Mouse (Mus musculus) hindbrain, postnatal 0 days (tissue): ENCODE data around the gene Ctsc. TPM values are rescaled to one million over a fixed set of nuclear protein-coding genes. Genes with fewer than 3 reads are reported as not detected.
"Not testable (repeated sequence)": the region's sequence is repeated elsewhere in the genome, so short reads cannot be mapped to it uniquely, and the experiment has no call there.

Experiments
- ATAC-seq: fragments of 200-750 bp; cut with Nextera tagmentation; 2 replicates; pipeline ENCODE4 v1.8.0; 2017; ENCODE audit warnings: mild to moderate bottlenecking, moderate TSS enrichment, moderate library complexity
- DNase-seq: peaks from one replicate; pipeline ENCODE4 v3.0.0-alpha.2; 2015; ENCODE audit warnings: low spot score
- H3K27ac ChIP-seq: fragments of 300-500 bp; sonication (generic); 2 replicates; pipeline ENCODE4 v1.5.1; 2014; ENCODE audit warnings: mild to moderate bottlenecking
- H3K27me3 ChIP-seq: fragments of 300-500 bp; sonication (generic); 2 replicates; pipeline ENCODE4 v1.6.1; 2014; ENCODE audit warnings: low read length, mixed read lengths; ENCODE audit not compliant: insufficient read depth
- H3K36me3 ChIP-seq: fragments of 300-500 bp; sonication (generic); 2 replicates; pipeline ENCODE4 v1.6.1; 2014; ENCODE audit warnings: low read length, mixed read lengths; ENCODE audit not compliant: insufficient read depth
- H3K4me1 ChIP-seq: fragments of 300-500 bp; sonication (generic); 2 replicates; pipeline ENCODE4 v1.6.1; 2014; ENCODE audit warnings: antibody characterized with exemption, low read length, mixed read lengths; ENCODE audit not compliant: insufficient read depth
- H3K4me2 ChIP-seq: fragments of 300-500 bp; sonication (generic); 2 replicates; pipeline ENCODE4 v1.6.1; 2014; ENCODE audit warnings: low read depth, mild to moderate bottlenecking, low read length, moderate library complexity, mixed read lengths
- H3K4me3 ChIP-seq: fragments of 300-500 bp; sonication (generic); 2 replicates; pipeline ENCODE4 v1.5.1; 2014; ENCODE audit warnings: low read length
- H3K9ac ChIP-seq: fragments of 300-500 bp; sonication (generic); replicated peaks from 2 replicates; pipeline ENCODE4 v1.6.1; 2014; ENCODE audit warnings: mild to moderate bottlenecking, low read length, moderate library complexity, mixed read lengths
- H3K9me3 ChIP-seq: fragments of 300-500 bp; sonication (generic); 2 replicates; pipeline ENCODE4 v1.6.1; 2016; ENCODE audit warnings: low read length, mixed read lengths
- CTCF ChIP-seq: IDR thresholded peaks from 2 replicates; pipeline ENCODE4 v1.5.1; 2016; ENCODE audit warnings: antibody characterized with exemption, control low read depth, low read depth
- WGBS: fragments of 180-500 bp; shearing (Covaris S2); extraction: QIAGEN DNeasy Blood & Tissue Kit; methylation state at CpG from one replicate; pipeline ENCODE4 v1.1.7; 2014; 5-methylcytosine and 5-hydroxymethylcytosine counted together
- polyA plus RNA-seq: library from polyadenylated mRNA; unstranded; fragments of >200 nt; fragmentation: Nextera tagmentation; extraction: Ambion mirVana; gene quantifications from 2 replicates; pipeline ENCODE4 v1.2.1, GENCODE M21; 2015
- total RNA-seq: library from RNA; depleted of rRNA; stranded (reverse); fragments of >200 nt; gene quantifications from 2 replicates; pipeline ENCODE4 v1.2.3, GENCODE M21; 2014; rRNA removed

Gene Ctsc
- total RNA-seq: 9.6 and 20.5 TPM in 2 replicates
- 21.2 and 23.8 TPM in 2 replicates for polyA plus RNA-seq

GRCm38 (mm10) chr7:88277858-88278627 lies at the start of gene Ctsc:
Ctsc (plus strand) TSS chr7:88278085.
- Histone ChIP-seq H3K9ac (peak within 1 kb of the TSS; percentile 41), H3K4me1 (no peaks in the 10 kb centered on the region), H3K27ac (0 out of 2 replicates have a peak within 1 kb of the TSS, but pooled peaks have one; percentile 51), H3K27me3 (no peaks in the 10 kb centered on the region), H3K4me2 (peak within 1 kb of the TSS; percentile 96), H3K4me3 (peak within 1 kb of the TSS; percentile 47), H3K36me3 (no peaks in the 10 kb centered on the region), H3K9me3 (no peaks in the 10 kb centered on the region)
- peak; percentile 68 for DNase-seq
- ATAC-seq: peak; percentile 94
- 2% methylated on average over 34 of the region's 34 CpGs for WGBS
- TF ChIP-seq CTCF: peak; percentile 36

- Histone ChIP-seq H3K4me1 (no peaks in the 10 kb centered on the region), H3K9me3 (no peaks in the 10 kb centered on the region)
- 56% methylated on average over 2 of the region's 2 CpGs for WGBS
These were observed 48.8 kb upstream of the Ctsc start for GRCm38 (mm10) chr7:88229051-88229450.

GRCm38 (mm10) chr7:88230121-88230520 lies 47.8 kb upstream of the Ctsc start:
- no peak overlapping the region for H3K4me3 ChIP-seq
- no peak overlapping the region for H3K9ac ChIP-seq
- no peak for TF ChIP-seq CTCF
- H3K27me3 ChIP-seq: no peaks in the 10 kb centered on the region
- ATAC-seq: no peak
- no peaks in the 10 kb centered on the region for H3K4me1 ChIP-seq
- DNase-seq: no peak
- no peak overlapping the region for H3K4me2 ChIP-seq
- WGBS: 95% methylated on average over 4 of the region's 4 CpGs
- no peak overlapping the region for H3K27ac ChIP-seq
- H3K9me3 ChIP-seq: no peaks in the 10 kb centered on the region
- no peaks in the 10 kb centered on the region for H3K36me3 ChIP-seq

More at GRCm38 (mm10) chr7:88229051-88229450, 48.8 kb upstream of the Ctsc start:
- H3K4me2 ChIP-seq: no peak overlapping the region
- DNase-seq (no peak), ATAC-seq (no peak)
- no peak for TF ChIP-seq CTCF
- H3K9ac ChIP-seq: no peak overlapping the region
- no peaks in the 10 kb centered on the region for H3K27me3 ChIP-seq
- H3K36me3 ChIP-seq: no peaks in the 10 kb centered on the region
- H3K27ac ChIP-seq: no peak overlapping the region
- H3K4me3 ChIP-seq: no peak overlapping the region

GRCm38 (mm10) chr7:88230756-88231522 lies 46.9 kb upstream of the Ctsc start:
- Histone ChIP-seq H3K36me3 (no peaks in the 10 kb centered on the region), H3K27me3 (no peaks in the 10 kb centered on the region), H3K4me1 (no peaks in the 10 kb centered on the region), H3K4me2 (no peak overlapping the region), H3K27ac (no peak overlapping the region), H3K4me3 (no peak overlapping the region), H3K9me3 (no peaks in the 10 kb centered on the region), H3K9ac (no peak overlapping the region)
- TF ChIP-seq CTCF: no peak
- DNase-seq (no peak), ATAC-seq (no peak)
- 97% methylated on average over 7 of the region's 7 CpGs for WGBS

GRCm38 (mm10) chr7:88243059-88243458 lies 34.8 kb upstream of the Ctsc start:
- Histone ChIP-seq H3K4me1 (no peaks in the 10 kb centered on the region), H3K4me2 (no peak overlapping the region), H3K9ac (no peak overlapping the region), H3K4me3 (no peak overlapping the region), H3K9me3 (no peaks in the 10 kb centered on the region), H3K27ac (no peak overlapping the region), H3K27me3 (no peaks in the 10 kb centered on the region), H3K36me3 (no peaks in the 10 kb centered on the region)
- no peak for ATAC-seq
- no peak for DNase-seq
- no peak for TF ChIP-seq CTCF
- WGBS: 85% methylated on average over 3 of the region's 3 CpGs

GRCm38 (mm10) chr7:88244462-88244861 lies 33.4 kb upstream of the Ctsc start:
- DNase-seq: no peak
- Histone ChIP-seq H3K9me3 (no peaks in the 10 kb centered on the region), H3K27ac (no peak overlapping the region), H3K4me2 (no peak overlapping the region), H3K4me3 (no peak overlapping the region), H3K36me3 (no peaks in the 10 kb centered on the region), H3K27me3 (no peaks in the 10 kb centered on the region), H3K9ac (no peak overlapping the region), H3K4me1 (no peaks in the 10 kb centered on the region)
- no peak for ATAC-seq
- no peak for TF ChIP-seq CTCF

- 94% methylated on average over 2 of the region's 2 CpGs for WGBS
- DNase-seq, H3K4me3 ChIP-seq, H3K4me1 ChIP-seq, H3K4me2 ChIP-seq, H3K9ac ChIP-seq, H3K27me3 ChIP-seq, H3K36me3 ChIP-seq, H3K9me3 ChIP-seq, H3K27ac ChIP-seq, ATAC-seq: not testable (repeated sequence)
These were observed 27.5 kb upstream of the Ctsc start for GRCm38 (mm10) chr7:88250380-88250779.
